Mouse (Mus musculus): Measurements from ENCODE around the gene Mif4gd. TPM values are rescaled to one million over a fixed set of nuclear protein-coding genes. Genes with fewer than 3 reads are reported as not detected.

Mif4gd gene
- polyA plus RNA-seq, 1 experiment = 127 TPM

DNA sequence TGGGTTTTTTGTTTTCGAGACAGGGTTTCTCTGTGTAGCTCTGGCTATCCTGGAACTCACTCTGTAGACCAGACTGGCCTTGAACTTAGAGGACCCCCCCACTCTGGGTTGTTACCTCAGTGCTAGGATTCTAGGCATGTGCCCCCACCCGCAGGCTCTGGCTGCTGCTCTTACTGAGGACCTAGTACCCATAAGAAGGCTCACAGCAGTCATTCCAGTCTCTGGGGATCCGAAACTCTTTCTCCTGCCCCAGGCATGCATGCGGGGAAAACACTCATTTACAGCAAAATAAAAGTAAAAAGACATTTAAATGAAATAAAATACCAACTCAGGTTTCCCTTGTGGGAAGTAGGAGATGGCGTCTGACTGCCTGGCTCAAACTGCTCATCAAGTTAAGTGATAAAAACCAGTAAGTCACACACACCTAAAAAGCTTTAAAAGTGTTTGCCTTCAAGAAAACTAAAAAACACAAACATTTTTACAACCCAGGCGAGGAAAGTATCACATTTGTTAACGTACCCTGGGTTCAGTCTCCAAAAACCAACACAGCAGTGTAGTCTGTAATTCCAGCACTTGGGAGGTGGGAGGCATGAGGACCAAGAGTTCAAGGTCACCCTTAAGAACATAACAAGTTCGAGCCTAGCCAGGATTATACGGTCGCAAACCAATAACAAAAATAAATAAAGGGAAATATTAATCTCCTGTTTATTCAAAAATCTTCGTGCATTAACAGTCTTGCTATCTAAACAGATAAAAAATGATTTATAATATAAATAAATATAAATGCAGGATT, 14.3 kb upstream of the Mif4gd start:
- Histone ChIP-seq H3K4me1 (ENCODE audit: control insufficient read depth, insufficient read depth, insufficient read length, low read length) (no peaks in the 10 kb centered on the region), H3K27ac (replicated peaks; ENCODE audit: low read depth, low read length) (peak overlapping the region; percentile 92), H3K4me3 (ENCODE audit: insufficient read depth, low read depth, low read length) (peak overlapping the region; percentile 76)

DNA sequence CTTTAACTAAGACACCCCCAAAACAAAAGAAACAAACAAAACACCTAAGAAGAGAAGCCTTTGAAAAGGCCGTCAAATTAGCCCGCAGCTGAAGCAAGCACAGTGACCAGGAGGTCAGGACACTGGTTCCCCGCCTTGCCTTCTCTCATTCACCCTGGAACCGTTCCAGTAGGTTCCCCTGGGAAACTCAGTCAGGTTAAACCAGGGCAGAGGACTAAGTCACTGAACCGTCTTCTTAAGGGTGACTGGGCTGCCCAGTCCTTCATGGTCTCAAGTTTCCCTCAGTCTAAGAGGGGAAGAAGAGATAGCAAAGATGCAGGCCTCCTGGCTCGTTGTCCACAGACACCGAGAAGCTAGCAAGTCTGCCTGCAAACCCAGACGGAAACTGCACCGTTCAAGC, 13.1 kb upstream of the Mif4gd start:
- Histone ChIP-seq H3K4me1 (ENCODE audit: control insufficient read depth, insufficient read depth, insufficient read length, low read length) (no peaks in the 10 kb centered on the region), H3K27ac (replicated peaks; ENCODE audit: low read depth, low read length) (peak overlapping the region; percentile 93), H3K4me3 (ENCODE audit: insufficient read depth, low read depth, low read length) (peak overlapping the region; percentile 76)

GRCm38 (mm10) chr11:115623487-115624070, 10.8 kb upstream of the Mif4gd start:
- Histone ChIP-seq H3K4me3 (ENCODE audit: insufficient read depth, low read depth, low read length) (no peak overlapping the region), H3K27ac (replicated peaks; ENCODE audit: low read depth, low read length) (peak overlapping the region; percentile 89), H3K4me1 (ENCODE audit: control insufficient read depth, insufficient read depth, insufficient read length, low read length) (no peaks in the 10 kb centered on the region; the same call in 1 of the 2 replicates)

DNA sequence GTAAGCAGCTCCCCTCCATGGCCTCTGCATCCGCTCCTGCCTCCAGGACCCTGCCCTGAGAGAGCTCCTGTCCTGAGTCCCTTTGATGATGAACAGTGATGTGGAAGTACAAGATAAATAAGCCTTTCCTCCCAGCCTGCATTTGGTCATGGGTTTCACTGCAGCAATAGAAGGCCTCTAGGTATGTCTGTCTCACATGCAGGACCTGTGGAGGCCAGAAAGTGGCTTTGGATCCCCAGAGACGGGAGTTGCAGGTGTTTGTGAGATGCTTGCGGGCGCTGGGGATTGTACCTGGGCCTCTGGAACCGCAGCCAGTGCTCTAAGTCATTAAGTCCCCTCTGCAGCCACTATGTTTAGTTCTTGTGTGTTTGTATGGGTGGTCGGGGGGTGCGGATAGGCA, 7.2 kb upstream of the Mif4gd start:
- Histone ChIP-seq H3K4me1 (ENCODE audit: control insufficient read depth, insufficient read depth, insufficient read length, low read length) (peaks cover 9% of the 10 kb centered on the region), H3K27ac (replicated peaks; ENCODE audit: low read depth, low read length) (peak overlapping the region; percentile 46; the same call in 1 of the 2 replicates), H3K4me3 (ENCODE audit: insufficient read depth, low read depth, low read length) (no peak overlapping the region)

DNA sequence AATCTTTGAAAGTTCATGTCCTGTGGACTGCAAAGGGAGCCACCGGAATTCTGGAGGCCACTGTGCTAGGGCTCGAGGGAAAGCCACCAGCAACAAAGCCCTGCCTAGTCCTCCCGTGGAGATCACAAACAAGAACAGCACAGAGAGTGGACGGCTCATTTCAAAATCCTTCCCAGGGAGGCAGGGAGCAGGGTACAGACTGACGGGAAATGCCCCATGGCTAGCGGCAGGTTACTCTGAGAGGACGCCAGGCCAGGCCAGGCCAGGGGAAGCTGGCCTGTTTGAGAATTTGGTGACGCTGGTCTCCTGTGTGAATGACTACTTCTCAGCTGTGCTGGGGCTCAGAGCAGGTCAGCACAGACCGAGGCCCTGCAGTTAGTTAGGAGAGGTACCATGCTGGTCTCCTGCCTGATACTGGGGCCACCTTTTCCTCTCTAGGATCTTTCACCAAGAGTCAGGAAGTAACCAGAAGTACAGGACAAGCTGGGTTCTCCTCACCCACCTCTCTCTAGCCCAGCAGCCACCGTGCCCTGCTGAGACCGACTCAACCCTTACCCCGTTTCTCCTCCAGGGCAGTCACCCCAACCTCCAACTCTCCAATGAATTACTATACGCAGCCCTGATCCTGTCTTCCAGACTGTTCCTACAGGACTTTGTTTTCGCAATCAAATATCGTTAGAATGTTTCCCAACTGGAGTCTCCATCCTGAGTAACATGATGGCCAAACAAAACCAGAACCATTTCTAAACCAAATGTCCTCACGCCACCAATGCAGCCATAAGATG, 6.2 kb upstream of the Mif4gd start:
- Histone ChIP-seq H3K27ac (replicated peaks; ENCODE audit: low read depth, low read length) (peak overlapping the region; percentile 97), H3K4me1 (ENCODE audit: control insufficient read depth, insufficient read depth, insufficient read length, low read length) (peaks cover 15% of the 10 kb centered on the region), H3K4me3 (ENCODE audit: insufficient read depth, low read depth, low read length) (no peak overlapping the region)

GRCm38 (mm10) chr11:115618001-115618400, 5.2 kb upstream of the Mif4gd start:
- Histone ChIP-seq H3K27ac (replicated peaks; ENCODE audit: low read depth, low read length) (peak overlapping the region; percentile 97), H3K4me1 (ENCODE audit: control insufficient read depth, insufficient read depth, insufficient read length, low read length) (peaks cover 15% of the 10 kb centered on the region), H3K4me3 (ENCODE audit: insufficient read depth, low read depth, low read length) (no peak overlapping the region)

DNA sequence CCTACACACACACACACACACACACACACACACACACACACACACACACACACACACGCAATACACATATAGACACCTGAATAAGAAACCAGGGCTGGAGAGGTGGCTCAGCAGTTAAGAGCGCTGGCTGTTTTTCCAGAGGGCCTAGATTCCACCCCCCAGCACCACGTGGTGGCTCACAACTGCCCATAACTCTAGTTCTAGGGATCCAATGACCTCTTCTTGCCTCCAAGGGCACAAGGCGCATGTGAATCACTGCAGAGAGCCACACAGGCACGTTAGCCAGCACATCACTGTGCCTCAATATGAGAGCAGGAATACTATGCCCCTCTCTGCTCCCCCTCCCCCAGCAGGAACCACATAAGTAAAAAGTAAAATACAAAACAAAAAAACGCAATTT, 4.1 kb upstream of the Mif4gd start:
- Histone ChIP-seq H3K27ac (replicated peaks; ENCODE audit: low read depth, low read length) (peak overlapping the region; percentile 97), H3K4me3 (ENCODE audit: insufficient read depth, low read depth, low read length) (no peak overlapping the region), H3K4me1 (ENCODE audit: control insufficient read depth, insufficient read depth, insufficient read length, low read length) (peaks cover 15% of the 10 kb centered on the region)

GRCm38 (mm10) chr11:115616371-115616770, 3.6 kb upstream of the Mif4gd start:
- Histone ChIP-seq H3K4me3 (ENCODE audit: insufficient read depth, low read depth, low read length) (no peak overlapping the region), H3K27ac (replicated peaks; ENCODE audit: low read depth, low read length) (peak overlapping the region; percentile 77), H3K4me1 (ENCODE audit: control insufficient read depth, insufficient read depth, insufficient read length, low read length) (peaks cover 15% of the 10 kb centered on the region)

DNA sequence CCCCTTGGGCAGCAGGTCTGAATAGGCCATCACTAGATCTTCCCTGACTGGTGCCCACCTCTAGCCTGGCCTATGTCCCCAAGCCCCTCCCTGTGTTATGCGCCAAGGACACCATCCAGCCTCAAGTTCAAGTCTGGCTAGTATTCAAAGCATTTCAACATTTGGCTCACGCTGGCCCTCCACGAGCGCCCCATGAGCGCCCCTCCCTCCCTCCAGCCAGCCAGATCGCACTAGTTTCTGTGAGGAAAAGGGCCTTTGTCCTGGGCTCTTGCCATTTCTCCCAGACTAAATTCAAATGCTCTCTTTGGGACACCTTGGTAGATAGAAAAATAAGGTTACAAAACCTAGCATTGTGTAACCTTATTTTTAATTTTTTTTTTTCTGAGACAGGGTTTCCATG, 3.1 kb upstream of the Mif4gd start:
- H3K4me3 ChIP-seq (ENCODE audit: insufficient read depth, low read depth, low read length) = no peak overlapping the region
- H3K4me1 ChIP-seq (ENCODE audit: control insufficient read depth, insufficient read depth, insufficient read length, low read length) = peaks cover 15% of the 10 kb centered on the region
- peak overlapping the region; percentile 71 for H3K27ac ChIP-seq (replicated peaks; ENCODE audit: low read depth, low read length)

DNA sequence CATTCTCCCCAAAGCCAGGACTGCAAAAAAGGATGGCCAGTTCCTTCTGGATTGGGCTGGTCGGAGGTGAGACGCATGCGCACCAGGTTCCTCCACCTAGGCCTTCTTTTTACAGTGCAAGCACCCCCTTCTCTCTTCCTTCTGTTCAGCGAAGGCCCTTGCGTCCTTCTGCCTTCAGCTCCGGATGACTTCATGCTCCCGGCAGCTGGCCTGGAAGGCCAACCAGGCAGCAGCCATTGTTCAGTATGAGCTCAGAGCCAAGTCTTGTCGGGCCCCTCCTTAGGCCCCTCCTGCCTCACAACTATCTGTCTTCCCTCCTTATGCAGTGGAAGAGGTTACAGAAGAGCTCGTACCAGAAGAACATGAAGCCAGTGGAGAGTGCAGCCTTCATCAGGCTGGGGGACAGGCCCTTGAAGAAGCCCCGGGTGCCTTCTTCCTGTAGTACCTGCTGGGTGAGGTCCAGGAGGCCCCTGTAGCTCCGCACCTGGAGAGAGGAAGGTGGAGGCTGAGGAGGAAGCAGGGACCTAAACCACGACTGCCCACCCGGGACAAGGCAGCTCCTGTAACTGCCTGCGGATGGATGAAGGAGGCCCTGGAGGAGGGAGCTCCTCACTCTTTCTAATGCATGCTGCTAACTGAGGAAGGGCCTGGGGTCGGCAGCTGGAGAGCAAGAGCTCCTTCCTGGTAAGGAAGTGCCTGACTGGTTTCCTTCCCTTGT, 2.5 kb upstream of the Mif4gd start:
- Histone ChIP-seq H3K27ac (replicated peaks; ENCODE audit: low read depth, low read length) (peak overlapping the region; percentile 71), H3K4me3 (ENCODE audit: insufficient read depth, low read depth, low read length) (no peak overlapping the region), H3K4me1 (ENCODE audit: control insufficient read depth, insufficient read depth, insufficient read length, low read length) (peaks cover 15% of the 10 kb centered on the region)

DNA sequence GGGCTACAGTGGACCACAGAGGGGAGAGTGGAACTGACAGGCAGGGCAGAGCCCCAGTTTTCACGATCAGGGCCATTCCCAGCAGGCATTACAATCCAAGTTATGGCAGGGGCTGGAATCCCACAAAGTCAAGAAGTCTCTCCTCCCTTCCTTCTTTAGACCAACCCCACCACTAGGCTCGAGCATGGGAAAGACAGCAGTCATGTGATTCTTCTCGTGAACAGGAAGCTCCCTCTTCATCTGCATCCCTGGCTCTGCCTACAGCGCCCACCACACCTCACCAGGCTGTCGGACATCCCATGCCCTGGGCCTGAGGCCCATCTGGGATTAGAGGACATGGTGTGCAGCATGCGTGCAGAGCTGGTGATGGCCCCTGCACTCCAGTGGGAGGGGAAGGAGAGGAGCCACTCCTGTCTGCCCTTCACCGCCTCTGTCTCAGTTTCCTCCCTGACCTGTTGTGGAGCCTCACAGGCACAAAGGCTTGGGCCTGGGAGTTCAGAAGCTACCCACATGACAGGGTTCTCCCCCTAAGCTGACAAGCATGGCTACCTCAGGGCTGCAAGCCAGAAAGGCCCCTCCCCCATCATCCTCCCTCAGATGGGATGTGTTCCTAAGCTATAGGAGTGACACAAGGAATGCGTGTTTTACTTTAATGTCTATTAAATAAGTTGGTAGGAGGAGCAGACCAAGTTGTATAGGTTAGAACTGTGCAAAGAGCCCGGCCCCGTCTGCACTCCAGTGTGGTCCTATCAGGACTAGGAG, 1.8 kb upstream of the Mif4gd start:
- Histone ChIP-seq H3K4me1 (ENCODE audit: control insufficient read depth, insufficient read depth, insufficient read length, low read length) (peaks cover 15% of the 10 kb centered on the region), H3K4me3 (ENCODE audit: insufficient read depth, low read depth, low read length) (no peak overlapping the region), H3K27ac (replicated peaks; ENCODE audit: low read depth, low read length) (peak overlapping the region; percentile 71)

GRCm38 (mm10) chr11:115613138-115613945, 573 bp upstream of the Mif4gd start:
- Histone ChIP-seq H3K4me3 (ENCODE audit: insufficient read depth, low read depth, low read length) (peak overlapping the region; percentile 83), H3K27ac (replicated peaks; ENCODE audit: low read depth, low read length) (peak overlapping the region; percentile 54), H3K4me1 (ENCODE audit: control insufficient read depth, insufficient read depth, insufficient read length, low read length) (peaks cover 15% of the 10 kb centered on the region)

DNA sequence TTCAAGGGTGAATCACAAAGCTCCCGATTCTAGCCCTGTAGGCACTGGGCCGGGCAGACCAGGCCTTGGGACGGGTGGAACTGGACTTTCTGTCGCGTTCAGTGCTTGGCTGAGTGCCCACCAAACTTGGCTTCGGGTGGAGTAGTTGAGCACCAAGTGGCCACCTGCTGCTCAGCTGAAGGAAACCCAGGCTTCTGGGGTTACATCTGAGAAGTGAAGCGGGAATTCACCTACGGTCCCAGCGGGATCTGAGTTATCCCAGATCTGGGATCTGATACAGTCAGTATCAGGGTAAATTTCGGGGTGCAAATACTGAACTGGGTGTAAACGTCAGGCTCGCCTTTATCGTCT, 735 bp downstream of the Mif4gd start:
- peak overlapping the region; percentile 83 for H3K4me3 ChIP-seq (ENCODE audit: insufficient read depth, low read depth, low read length)
- H3K27ac ChIP-seq (replicated peaks; ENCODE audit: low read depth, low read length) = peak overlapping the region; percentile 73
- peaks cover 12% of the 10 kb centered on the region for H3K4me1 ChIP-seq (ENCODE audit: control insufficient read depth, insufficient read depth, insufficient read length, low read length)

GRCm38 (mm10) chr11:115611173-115611572, 1.6 kb downstream of the Mif4gd start:
- Histone ChIP-seq H3K4me3 (ENCODE audit: insufficient read depth, low read depth, low read length) (no peak overlapping the region), H3K4me1 (ENCODE audit: control insufficient read depth, insufficient read depth, insufficient read length, low read length) (peaks cover 11% of the 10 kb centered on the region), H3K27ac (replicated peaks; ENCODE audit: low read depth, low read length) (peak overlapping the region; percentile 73; the same call in 1 of the 2 replicates)
